Comparison of ENCODE assay signal across 20 mouse cellular contexts in the genomic region with DNA sequence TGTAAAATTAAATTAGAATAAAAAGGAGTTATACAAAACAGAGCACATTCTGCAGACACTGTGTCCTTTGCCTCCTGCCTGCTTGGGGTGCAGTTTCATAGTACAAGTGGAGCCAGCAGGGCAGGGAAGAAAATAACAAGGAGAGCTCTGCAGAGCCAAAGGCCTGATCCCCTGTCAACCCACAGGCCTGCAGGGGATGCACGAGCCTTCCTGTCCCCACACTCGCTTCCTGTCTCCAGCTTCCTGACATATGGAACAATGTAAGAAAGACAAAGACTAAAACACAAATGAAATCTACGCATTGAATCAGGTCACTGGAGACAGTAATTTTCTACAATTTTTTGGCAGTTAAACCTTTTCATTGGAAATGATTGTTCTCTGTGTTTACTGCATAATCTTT.
A peak's percentile ranks its signal among the peaks of the same experiment; 100 is the strongest.
DNase-seq lines count a peak whose midpoint lies in the region; ATAC-seq and TF ChIP-seq lines count a peak whose summit lies in the region.
"Had no signal": no experiment of that assay in that cellular context is flagged by ENCODE, and none has a peak within 500 bp of the region (broad histone marks: within the 10 kb centered on the region; RNA-seq: fewer than 3 reads in every experiment).

No protein-coding gene starts in this region.

- peak overlapping the region; percentile 2; the same call in 1 of the 2 replicates for H3K27ac ChIP-seq in heart, postnatal 0 days (ENCODE audit: low read depth)
- no peak overlapping the region for H3K27ac ChIP-seq in kidney, postnatal 0 days
- H3K27ac ChIP-seq: forebrain, embryonic 10.5 days; hindbrain, embryonic 10.5 days; limb, embryonic 12.5 days had no signal

- H3K27me3 ChIP-seq in heart, postnatal 0 days (ENCODE audit: control insufficient read depth, insufficient read depth, low read length) = no peaks in the 10 kb centered on the region
- H3K27me3 ChIP-seq in kidney, postnatal 0 days (ENCODE audit: insufficient read depth, low read length) = no peaks in the 10 kb centered on the region
- H3K27me3 ChIP-seq: limb, embryonic 12.5 days had no signal

- TF ChIP-seq POLR2A in lung, adult 2 months (IDR thresholded peaks at IDR 0.05; ENCODE audit: borderline replicate concordance, extremely low read depth, low read depth, low read length) = no peak

- H3K4me3 ChIP-seq in heart, postnatal 0 days (ENCODE audit: low read depth, low read length) = no peak overlapping the region
- no peak overlapping the region for H3K4me3 ChIP-seq in kidney, postnatal 0 days (replicated peaks; ENCODE audit: low read depth, low read length)
- H3K4me3 ChIP-seq in lung, adult 2 months (replicated peaks; ENCODE audit: extremely low read depth, low read depth, low read length) = no peak overlapping the region
- H3K4me3 ChIP-seq: forebrain, embryonic 10.5 days; hindbrain, embryonic 10.5 days; limb, embryonic 12.5 days had no signal

- WGBS in heart, postnatal 0 days = 69% methylated on average over 3 of the region's 3 CpGs
- 66% methylated on average over 3 of the region's 3 CpGs for WGBS in kidney, postnatal 0 days
- 59% methylated on average over 3 of the region's 3 CpGs for WGBS in lung, adult 2 months

- H3K9ac ChIP-seq in heart, postnatal 0 days (replicated peaks; ENCODE audit: low read depth, low read length) = no peak overlapping the region
- H3K9ac ChIP-seq in kidney, postnatal 0 days (ENCODE audit: low read depth, low read length) = no peak overlapping the region
- H3K9ac ChIP-seq: limb, embryonic 12.5 days; liver, postnatal 0 days had no signal

- TF ChIP-seq EP300 in heart, postnatal 0 days (IDR thresholded peaks at IDR 0.05; ENCODE audit: low read depth) = no peak

- H3K4me1 ChIP-seq in heart, postnatal 0 days (ENCODE audit: control insufficient read depth, insufficient read depth) = no peaks in the 10 kb centered on the region
- no peaks in the 10 kb centered on the region for H3K4me1 ChIP-seq in kidney, postnatal 0 days (replicated peaks; ENCODE audit: insufficient read depth, low read length)
- H3K4me1 ChIP-seq in lung, adult 2 months (ENCODE audit: control insufficient read depth, insufficient read depth, low read length) = no peaks in the 10 kb centered on the region
- H3K4me1 ChIP-seq: forebrain, embryonic 10.5 days; hindbrain, embryonic 10.5 days; limb, embryonic 12.5 days had no signal

- no peaks in the 10 kb centered on the region for H3K9me3 ChIP-seq in heart, postnatal 0 days (replicated peaks; ENCODE audit: control insufficient read depth, low read length)
- no peaks in the 10 kb centered on the region for H3K9me3 ChIP-seq in kidney, postnatal 0 days (replicated peaks; ENCODE audit: low read length)
- H3K9me3 ChIP-seq: forebrain, embryonic 10.5 days; hindbrain, embryonic 10.5 days; limb, embryonic 12.5 days had no signal

- no peak overlapping the region for H3K4me2 ChIP-seq in heart, postnatal 0 days (ENCODE audit: low read depth, low read length)
- H3K4me2 ChIP-seq in kidney, postnatal 0 days (ENCODE audit: low read length) = no peak overlapping the region
- H3K4me2 ChIP-seq: limb, embryonic 12.5 days; liver, embryonic 11.5 days; midbrain, embryonic 11.5 days had no signal

- no peaks in the 10 kb centered on the region for H3K36me3 ChIP-seq in heart, postnatal 0 days (replicated peaks; ENCODE audit: control insufficient read depth, insufficient read depth, low read length)
- no peaks in the 10 kb centered on the region for H3K36me3 ChIP-seq in kidney, postnatal 0 days (ENCODE audit: insufficient read depth, low read length)
- H3K36me3 ChIP-seq: forebrain, embryonic 10.5 days; hindbrain, embryonic 10.5 days; limb, embryonic 12.5 days had no signal

- DNase-seq in adrenal gland, postnatal 10 days = peak; percentile 2
- no peak for DNase-seq in adrenal gland, postnatal 25 days
- no peak for DNase-seq in heart, postnatal 0 days (ENCODE audit: low spot score)
- no peak for DNase-seq in heart, adult 9 months (ENCODE audit: low spot score in 2 of 2)
- peak; percentile 53 for DNase-seq in kidney, postnatal 0 days (ENCODE audit: low spot score)
- DNase-seq in kidney, adult 9 months = no peak
- DNase-seq in lung, postnatal 10 days = peak; percentile 6
- no peak for DNase-seq in lung, adult 2 months
- DNase-seq: cerebellum, adult 11-12 months; cerebellum, postnatal 10 days; gastrocnemius, postnatal 10 days; liver, postnatal 0 days; thymus, postnatal 14 days had no signal

- TF ChIP-seq CTCF in heart, postnatal 0 days (IDR thresholded peaks at IDR 0.05; ENCODE audit: low read depth) = no peak
- TF ChIP-seq CTCF in kidney, postnatal 0 days (IDR thresholded peaks at IDR 0.05; ENCODE audit: low read depth) = no peak
- no peak for TF ChIP-seq CTCF in lung, adult 2 months (IDR thresholded peaks at IDR 0.05; ENCODE audit: insufficient read depth, low read length)

- no peak for ATAC-seq in heart, postnatal 0 days (ENCODE audit: insufficient read depth, low read depth)
- no peak for ATAC-seq in kidney, postnatal 0 days (replicated peaks; ENCODE audit: low FRiP score, low read depth)
- ATAC-seq: forebrain, embryonic 16.5 days; intestine, postnatal 0 days; liver, postnatal 0 days had no signal

Comparison
In these comparisons a context has a peak if more than half of its experiments do, and no peak if none do; other contexts are left out.
1. DNase-seq: peak in adrenal gland, postnatal 10 days (single experiment), kidney, postnatal 0 days (single experiment) and lung, postnatal 10 days (single experiment); none in adrenal gland, postnatal 25 days (single experiment), heart, postnatal 0 days (single experiment), heart, adult 9 months (0 of 2), kidney, adult 9 months (single experiment) and lung, adult 2 months (single experiment).